Mouse (Mus musculus): ENCODE measurements at regions not wholly inside any gene's neighbourhood (a gene's known extent, or its start where the extent isn't known, plus 50 kb on each side); places are given as distances from the start of the nearest gene placed in this dataset.

DNA sequence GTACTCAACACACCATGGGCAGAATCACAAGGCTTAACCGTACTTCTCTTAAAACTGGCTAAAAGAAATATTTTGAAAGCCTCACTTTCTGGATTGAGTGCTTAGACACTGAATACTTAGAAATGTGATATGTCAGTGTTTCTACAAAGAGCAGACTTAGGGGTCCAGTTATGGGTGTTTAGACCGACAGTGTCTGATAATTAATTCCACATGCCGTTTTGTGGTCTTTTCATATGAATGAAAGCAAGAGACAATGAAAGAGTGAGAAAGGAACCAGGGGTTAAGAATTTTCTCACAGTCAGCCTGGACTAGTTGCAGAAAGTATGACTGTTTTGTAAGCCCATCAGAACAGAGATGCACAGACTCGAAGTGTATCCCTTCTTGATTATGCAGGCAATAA lies 324.8 kb upstream of the Intu start:
- TF ChIP-seq CTCF (IDR thresholded peaks at IDR 0.05; ENCODE audit: borderline replicate concordance, insufficient read depth, low read depth, low read length), result no peak
- TF ChIP-seq POLR2A (IDR thresholded peaks at IDR 0.05; ENCODE audit: borderline replicate concordance, insufficient read depth, low read length), result no peak
